Mouse (Mus musculus) kidney, adult 2 months (tissue): ENCODE data around the gene Hpd. TPM values are rescaled to one million over a fixed set of nuclear protein-coding genes. Genes with fewer than 3 reads are reported as not detected.

ENCODE experiments used
- DNase-seq: peaks from one replicate; pipeline ENCODE4 v3.0.0; 2021
- H3K27ac ChIP-seq: fragments of 200-500 bp; 2 replicates; pipeline ENCODE4 v1.5.1; 2012; ENCODE audit warnings: low read depth, low read length, control low read depth, inconsistent platforms; ENCODE audit not compliant: insufficient read depth
- H3K27me3 ChIP-seq: fragments of 200-500 bp; replicated peaks from 2 replicates; pipeline ENCODE4 v1.6.1; 2012; ENCODE audit warnings: mild to moderate bottlenecking, moderate library complexity, low read length, inconsistent platforms; ENCODE audit not compliant: control insufficient read depth, insufficient read depth
- H3K36me3 ChIP-seq: fragments of 200-500 bp; 2 replicates; pipeline ENCODE4 v1.6.1; 2012; ENCODE audit warnings: mild to moderate bottlenecking, moderate library complexity, low read length, inconsistent platforms; ENCODE audit not compliant: control insufficient read depth, insufficient read depth
- H3K4me1 ChIP-seq: fragments of 200-500 bp; 2 replicates; pipeline ENCODE4 v1.6.1; 2011; ENCODE audit warnings: low read length; ENCODE audit not compliant: control insufficient read depth, insufficient read depth
- H3K4me3 ChIP-seq: fragments of 200-500 bp; 2 replicates; pipeline ENCODE4 v1.5.1; 2011; ENCODE audit warnings: mild to moderate bottlenecking, low read depth, low read length, control low read depth; ENCODE audit not compliant: insufficient read depth
- CTCF ChIP-seq: fragments of 200-500 bp; conservative IDR thresholded peaks from 2 replicates; pipeline ENCODE4 v1.5.1; 2011; ENCODE audit warnings: low read depth, mild to moderate bottlenecking, control low read depth, low read length, moderate library complexity, mixed read lengths; ENCODE audit not compliant: insufficient read depth, insufficient read length
- POLR2A ChIP-seq: fragments of 200-500 bp; IDR thresholded peaks from one replicate; pipeline ENCODE4 v1.6.1; 2011; ENCODE audit warnings: low read depth, low read length, control low read depth
- WGBS: fragments of 180-500 bp; shearing (Covaris S2); methylation state at CpG from one replicate; pipeline ENCODE4 v1.1.7; 2018; 5-methylcytosine and 5-hydroxymethylcytosine counted together
- polyA plus RNA-seq: library from polyadenylated mRNA; depleted of rRNA; stranded (reverse); fragments of >200 nt; gene quantifications from 2 replicates; pipeline ENCODE4 v1.2.3, GENCODE M21; 2012

The Hpd gene
- polyA plus RNA-seq, 1 experiment, result 418 TPM

- WGBS, result 17% methylated on average over 18 of the region's 18 CpGs
- no peaks in the 10 kb centered on the region for H3K27me3 ChIP-seq
- peaks cover 31% of the 10 kb centered on the region for H3K4me1 ChIP-seq
- DNase-seq, result peak; percentile 91
- H3K36me3 ChIP-seq, result peaks cover 3% of the 10 kb centered on the region; the same call in 1 of the 2 replicates
- no peak overlapping the region for H3K4me3 ChIP-seq
- TF ChIP-seq POLR2A (no peak), CTCF (peak; percentile 98)
- no peak overlapping the region for H3K27ac ChIP-seq
These were observed 49.3 kb downstream of the Hpd start for GRCm38 (mm10) chr5:123133083-123133783.

GRCm38 (mm10) chr5:123132308-123133071, 50.0 kb downstream of the Hpd start, which contains the start of gene Rhof:
TSS of gene Rhof (minus strand) at chr5:123132692.
- peaks cover 31% of the 10 kb centered on the region for H3K4me1 ChIP-seq
- peak within 1 kb of the TSS; percentile 52 for H3K4me3 ChIP-seq
- peaks cover 3% of the 10 kb centered on the region; the same call in 1 of the 2 replicates for H3K36me3 ChIP-seq
- 0 out of 2 replicates have a peak within 1 kb of the TSS, but pooled peaks have one; percentile 22 for H3K27ac ChIP-seq
- TF ChIP-seq POLR2A (no peak), CTCF (peak; percentile 83)
- 4% methylated on average over 44 of the region's 44 CpGs for WGBS
- peak; percentile 86 for DNase-seq
- no peaks in the 10 kb centered on the region for H3K27me3 ChIP-seq

GRCm38 (mm10) chr5:123130814-123131148, 51.7 kb downstream of the Hpd start:
- Histone ChIP-seq H3K4me1 (peaks cover 18% of the 10 kb centered on the region; the same call in 1 of the 2 replicates), H3K36me3 (peaks cover 3% of the 10 kb centered on the region; the same call in 1 of the 2 replicates), H3K27me3 (no peaks in the 10 kb centered on the region), H3K4me3 (no peak overlapping the region), H3K27ac (no peak overlapping the region)
- TF ChIP-seq POLR2A, result no peak
- TF ChIP-seq CTCF, result no peak
- DNase-seq, result no peak
- 86% methylated on average over 5 of the region's 5 CpGs for WGBS

GRCm38 (mm10) chr5:123130030-123130813, 52.3 kb downstream of the Hpd start:
- H3K36me3 ChIP-seq, result peaks cover 3% of the 10 kb centered on the region; the same call in 1 of the 2 replicates
- no peaks in the 10 kb centered on the region for H3K27me3 ChIP-seq
- 93% methylated on average over 9 of the region's 9 CpGs for WGBS
- no peak for TF ChIP-seq POLR2A
- no peak for TF ChIP-seq CTCF
- no peak overlapping the region for H3K4me3 ChIP-seq
- H3K4me1 ChIP-seq, result peaks cover 14% of the 10 kb centered on the region; the same call in 1 of the 2 replicates
- no peak overlapping the region for H3K27ac ChIP-seq
- DNase-seq, result no peak

GRCm38 (mm10) chr5:123129170-123129757, 53.3 kb downstream of the Hpd start:
- Histone ChIP-seq H3K4me1 (peaks cover 4% of the 10 kb centered on the region; the same call in 1 of the 2 replicates), H3K36me3 (peaks cover 3% of the 10 kb centered on the region; the same call in 1 of the 2 replicates), H3K27ac (no peak overlapping the region), H3K4me3 (no peak overlapping the region), H3K27me3 (no peaks in the 10 kb centered on the region)
- TF ChIP-seq POLR2A (no peak), CTCF (no peak)
- no peak for DNase-seq
- 83% methylated on average over 10 of the region's 10 CpGs for WGBS

GRCm38 (mm10) chr5:123128426-123129169, 53.9 kb downstream of the Hpd start:
- H3K27ac ChIP-seq, result no peak overlapping the region
- DNase-seq, result no peak
- peaks cover 3% of the 10 kb centered on the region; the same call in 1 of the 2 replicates for H3K4me1 ChIP-seq
- TF ChIP-seq CTCF (no peak), POLR2A (no peak)
- WGBS, result 52% methylated on average over 10 of the region's 10 CpGs
- no peaks in the 10 kb centered on the region for H3K27me3 ChIP-seq
- peaks cover 1% of the 10 kb centered on the region; the same call in 1 of the 2 replicates for H3K36me3 ChIP-seq
- no peak overlapping the region for H3K4me3 ChIP-seq
